Mouse (Mus musculus) ZHBTc4 (cell line): Measurements from ENCODE around the gene Xpnpep1.

Source experiments
- DNase-seq: peaks from one replicate; pipeline ENCODE4 v3.0.0-alpha.2; 2011; ENCODE audit warnings: low read depth, low spot score

The Xpnpep1 gene

DNA sequence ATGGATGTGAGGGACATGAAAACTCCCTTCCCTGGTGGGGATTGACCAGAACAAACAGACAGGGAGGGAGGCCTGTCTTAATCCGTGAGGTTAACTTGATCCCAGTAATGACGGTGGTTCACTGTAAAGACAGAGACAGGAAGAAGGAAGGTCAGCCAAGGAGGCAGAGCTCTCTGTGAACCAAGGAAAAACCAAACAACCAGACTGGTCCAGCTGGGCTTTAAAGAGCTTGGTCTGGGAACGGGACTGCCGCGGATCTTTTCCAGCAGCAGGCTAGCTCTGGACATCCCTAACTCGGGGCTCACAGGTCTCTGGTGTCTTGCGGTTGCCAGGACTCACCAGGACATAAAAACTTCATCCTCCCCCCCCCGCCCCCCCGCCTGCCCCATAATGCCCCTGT, 26.5 kb upstream of the Xpnpep1 start:
- DNase-seq, result no peak

DNA sequence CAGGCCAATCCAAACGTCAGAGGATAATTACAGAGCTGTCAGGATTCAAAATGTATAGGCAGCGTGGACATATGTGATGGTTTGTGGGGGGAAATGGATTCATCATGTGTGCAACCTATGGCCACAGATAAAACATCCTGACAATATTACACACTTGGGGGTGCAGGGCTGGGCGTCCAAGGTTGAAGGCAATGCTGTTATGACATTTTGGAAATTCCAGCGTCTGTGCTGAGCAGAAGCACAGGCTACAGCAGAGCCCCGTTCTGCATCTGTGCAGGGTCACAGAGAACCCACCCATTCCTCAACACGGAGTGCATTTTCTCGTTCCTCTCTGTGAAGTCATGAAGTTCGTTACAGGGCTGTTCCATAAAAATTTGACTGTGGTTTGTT, 25.0 kb upstream of the Xpnpep1 start:
- no peak for DNase-seq

DNA sequence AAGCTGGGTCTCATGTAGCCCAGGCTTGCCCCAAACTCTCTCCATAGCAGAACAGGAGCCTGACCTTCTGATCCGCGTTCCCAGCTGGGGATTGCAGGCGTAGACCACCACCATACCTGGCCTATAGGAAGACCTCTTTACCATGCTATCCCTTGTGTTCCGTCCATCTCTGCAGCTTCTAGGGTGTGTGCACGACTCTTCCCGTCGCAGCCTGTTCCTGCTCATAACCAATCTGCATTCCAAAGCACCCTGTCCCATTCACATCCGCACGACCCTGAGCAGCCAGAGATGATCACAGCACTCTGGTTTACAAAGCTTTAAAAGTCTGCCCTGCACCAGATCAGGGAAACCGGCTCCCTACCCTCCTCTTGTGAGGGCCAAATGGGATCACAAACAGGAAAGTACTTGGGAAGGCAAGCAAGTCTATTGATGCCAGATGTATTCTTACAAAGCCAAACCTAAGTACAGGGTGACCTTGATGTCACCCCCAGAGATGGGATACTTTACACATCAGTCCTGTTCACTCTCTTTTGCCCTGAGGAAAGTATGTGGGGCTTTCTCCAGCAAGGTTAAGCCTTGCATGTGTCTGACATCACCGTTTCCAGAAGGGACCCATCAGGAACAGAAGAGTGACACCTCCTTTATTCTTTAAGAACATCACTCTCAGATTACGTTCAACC, 24.4 kb upstream of the Xpnpep1 start:
- peak; percentile 91 for DNase-seq

DNA sequence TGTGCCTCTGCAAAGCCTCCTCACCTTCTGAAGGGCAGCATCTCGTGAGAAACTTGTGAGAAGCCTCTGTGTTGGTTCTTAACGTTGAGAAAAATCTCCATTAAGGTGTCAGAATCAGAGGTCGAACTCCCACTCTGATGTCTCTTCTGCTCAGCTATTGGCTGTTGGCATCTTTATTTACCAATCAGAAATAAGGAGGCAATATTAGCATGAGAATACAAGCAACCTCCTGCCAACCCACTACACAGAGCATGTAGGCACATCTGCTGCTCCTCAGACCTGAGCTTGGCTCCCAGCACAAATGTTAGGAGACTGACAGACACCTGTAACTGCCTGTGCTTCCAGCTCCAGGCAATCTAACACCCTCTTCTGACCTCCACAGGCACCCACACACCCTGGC, 22.0 kb upstream of the Xpnpep1 start:
- peak; percentile 81 for DNase-seq

DNA sequence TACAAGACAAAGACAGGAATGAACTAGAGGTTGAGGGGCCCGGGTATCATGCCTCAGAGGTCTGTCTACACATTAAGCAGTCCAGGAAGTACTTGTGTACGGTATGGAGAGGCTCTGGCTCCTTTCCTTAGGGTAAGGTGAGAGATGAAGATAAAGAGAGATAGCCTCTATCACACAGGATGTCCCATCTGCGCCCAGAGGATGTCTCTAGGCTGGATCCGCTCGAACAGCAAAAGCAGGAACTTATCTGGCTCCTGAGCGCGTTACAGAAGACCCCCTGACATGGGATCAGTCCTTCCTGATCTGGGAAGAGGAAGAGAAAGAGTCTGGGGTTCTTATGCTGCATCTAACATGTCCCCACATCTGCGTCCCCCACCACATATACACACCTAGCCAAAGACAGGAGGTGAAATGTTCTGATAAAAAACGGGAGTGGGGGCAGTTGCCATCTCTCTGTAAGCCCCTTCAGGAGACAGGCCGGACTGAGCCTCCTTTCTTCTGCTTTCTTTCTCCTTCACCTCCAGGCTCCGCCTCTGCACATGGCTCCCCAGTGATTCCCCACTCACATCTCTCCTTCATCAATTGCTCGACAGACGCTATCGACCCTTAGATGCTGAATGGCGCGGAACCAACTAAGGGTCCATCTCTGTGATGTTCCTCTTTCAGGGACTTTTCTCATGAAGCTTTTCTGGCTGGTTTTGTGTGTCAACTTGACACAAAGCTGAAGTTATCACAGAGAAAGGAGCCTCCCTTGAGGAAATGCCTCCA, 19.5 kb upstream of the Xpnpep1 start:
- DNase-seq, result no peak

DNA sequence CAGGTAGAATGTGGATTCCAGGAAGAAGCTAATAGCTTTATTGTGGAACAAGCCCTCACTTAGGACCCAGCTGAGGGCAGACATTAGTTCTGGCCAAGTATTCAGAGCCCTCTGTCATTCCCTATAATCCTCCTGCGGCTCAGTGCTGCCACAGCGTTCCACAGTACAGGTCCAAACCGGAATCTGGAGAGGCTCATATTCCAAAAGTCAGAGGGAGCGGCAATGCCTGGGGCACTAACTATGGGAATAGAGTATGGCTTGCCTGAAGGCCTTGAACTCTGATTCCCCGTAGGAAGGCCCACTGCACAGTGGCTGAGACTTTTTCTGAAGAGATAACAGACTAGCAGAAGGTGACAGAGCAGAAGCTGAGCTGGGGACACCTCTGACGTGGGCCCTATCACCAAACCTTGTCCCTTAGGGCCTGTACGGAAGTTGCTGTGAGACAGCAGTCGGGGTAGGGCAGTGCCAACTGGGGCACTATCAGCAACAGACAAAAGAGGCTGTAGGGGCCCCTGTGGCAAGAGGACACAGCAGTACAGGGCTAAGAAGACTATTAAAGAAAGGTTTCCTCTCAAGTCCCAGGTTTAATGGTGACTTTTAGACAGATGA, 18.8 kb upstream of the Xpnpep1 start:
- DNase-seq, result peak; percentile 95

DNA sequence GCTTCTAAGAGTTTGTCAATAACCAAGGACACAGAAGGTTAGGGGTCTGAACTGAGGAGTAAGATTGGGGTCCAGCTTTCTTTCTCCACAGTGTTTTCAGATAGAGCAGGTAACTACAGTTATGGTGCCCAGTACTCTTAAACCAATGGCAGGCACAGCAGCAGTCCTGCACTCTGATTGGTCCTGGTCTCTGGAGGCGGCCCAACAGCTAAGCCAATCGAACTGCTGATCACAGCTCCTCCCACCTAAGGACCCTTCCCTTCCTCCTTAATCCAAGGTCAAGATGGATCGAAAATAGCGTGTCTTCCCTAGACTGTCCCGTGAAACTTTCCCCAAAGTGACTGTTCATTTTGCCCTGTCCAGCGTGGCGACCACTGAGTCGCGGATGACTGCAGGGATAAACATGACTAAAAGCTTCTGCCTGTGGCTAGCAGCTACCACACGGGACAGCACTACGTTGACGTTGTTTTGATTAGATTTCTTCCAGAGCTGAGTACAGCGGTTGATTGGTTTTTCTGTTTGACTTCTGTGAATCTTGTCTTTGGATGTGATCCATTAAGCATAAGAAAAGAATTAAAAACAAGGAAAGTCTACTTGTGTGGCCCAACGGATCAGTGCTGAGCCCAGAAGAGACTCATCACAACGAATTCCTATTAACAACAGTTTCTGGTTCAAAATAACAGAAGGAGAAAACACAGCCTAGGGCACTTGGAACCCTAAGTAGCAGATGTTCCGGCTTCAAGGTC, 18.1 kb upstream of the Xpnpep1 start:
- DNase-seq, result peak; percentile 94

DNA sequence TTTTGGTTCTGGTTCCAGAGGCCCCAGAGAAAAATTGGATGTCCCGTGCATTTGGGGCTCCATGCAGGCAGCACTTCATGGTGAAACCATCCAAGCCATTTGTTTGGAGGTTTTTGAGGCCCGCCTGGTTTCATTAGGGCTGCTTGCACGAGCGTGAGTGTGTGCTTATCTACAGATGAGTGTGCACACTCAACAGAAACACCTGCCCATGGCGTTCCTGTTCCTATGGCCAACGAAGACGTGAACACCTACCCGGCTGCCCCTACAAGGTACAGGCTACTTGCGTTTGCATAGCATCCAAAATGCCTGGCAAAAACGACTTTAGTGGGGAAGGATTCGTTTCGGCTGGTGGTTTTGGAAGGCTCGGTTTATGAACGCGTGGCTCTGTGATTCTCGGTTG, 13.3 kb upstream of the Xpnpep1 start:
- no peak for DNase-seq

DNA sequence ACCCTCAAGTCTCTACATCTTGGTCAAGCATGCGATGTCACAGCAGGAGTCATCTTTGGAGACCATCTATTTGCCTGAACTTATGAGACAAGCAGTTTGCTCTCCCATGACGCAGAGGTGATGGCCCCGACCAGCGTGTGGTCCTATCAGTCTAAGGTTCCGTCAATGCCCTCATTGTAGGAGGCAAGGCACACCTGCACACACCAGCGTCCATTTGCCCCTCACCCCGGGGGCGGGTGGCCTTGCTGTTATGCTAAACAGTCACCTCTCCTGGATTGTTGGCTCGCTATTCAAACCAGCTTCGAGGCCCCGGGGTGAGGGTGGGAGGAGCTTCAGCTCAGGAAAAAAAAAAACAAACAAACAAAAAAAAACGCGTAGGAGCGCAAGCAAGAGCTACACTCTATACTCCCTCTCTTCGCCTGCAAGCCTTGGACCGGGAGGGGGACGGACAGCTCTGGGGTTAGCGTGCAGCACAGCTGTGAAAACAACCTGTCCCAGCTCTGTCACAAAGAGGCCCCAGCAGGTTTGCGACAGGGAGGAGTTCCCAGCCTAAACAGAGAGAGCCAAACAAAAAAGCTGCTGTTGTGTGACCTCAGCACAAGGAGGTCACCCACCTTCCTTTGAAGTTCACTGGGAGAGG, 12.1 kb upstream of the Xpnpep1 start:
- DNase-seq, result peak; percentile 93

DNA sequence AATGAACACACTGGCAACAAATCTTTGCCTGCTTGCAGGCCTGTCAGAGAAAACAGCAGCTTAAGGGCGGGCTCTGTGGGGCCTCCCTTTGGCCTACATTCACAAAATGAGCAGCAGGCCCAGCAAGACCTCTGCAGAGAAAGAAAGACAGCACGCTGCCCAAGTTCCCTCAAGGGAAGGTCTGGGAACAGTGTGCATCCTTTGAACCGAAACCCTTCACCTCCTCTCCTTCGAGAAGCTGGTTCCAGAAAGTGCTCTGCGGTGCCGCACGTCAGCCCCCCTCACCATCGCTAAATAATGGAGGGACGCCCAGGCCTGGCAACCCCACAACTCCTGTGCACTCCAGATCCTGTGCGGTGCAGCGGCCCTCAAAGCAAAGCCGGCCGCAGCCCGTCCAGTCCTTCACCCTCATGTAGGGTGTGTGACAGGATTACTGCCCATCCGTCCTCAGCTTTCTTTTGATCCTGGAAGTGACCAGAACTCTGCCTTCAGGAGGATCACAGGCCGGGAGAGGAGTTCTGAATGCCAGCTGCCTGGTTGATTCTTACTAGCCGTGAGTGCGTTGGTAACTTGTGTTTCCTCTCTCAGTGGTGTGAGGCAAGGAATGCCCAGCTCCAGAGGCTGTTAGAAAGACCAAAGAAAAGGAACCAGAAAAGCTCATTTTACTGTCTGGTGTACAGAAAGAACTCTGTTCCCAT, 11.4 kb upstream of the Xpnpep1 start:
- DNase-seq, result no peak

DNA sequence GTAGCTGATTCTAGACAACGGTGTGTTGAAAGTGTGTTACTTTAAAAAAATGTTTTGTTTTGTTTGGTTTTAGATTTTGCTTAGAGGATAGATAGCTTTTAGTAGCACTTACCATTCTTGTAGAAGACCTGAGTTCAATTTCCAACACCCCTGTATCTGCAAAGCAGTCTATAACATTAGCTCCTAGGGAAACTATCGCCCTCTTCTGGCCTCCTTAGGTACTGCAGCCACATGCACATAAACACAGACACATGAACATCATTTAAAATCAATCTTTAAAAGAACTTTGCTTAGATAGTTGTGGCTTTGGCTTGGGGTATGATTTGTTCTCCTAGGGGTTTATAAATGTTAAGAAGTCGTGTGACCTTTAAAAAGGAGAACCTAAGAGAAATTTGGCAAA, 10.1 kb upstream of the Xpnpep1 start:
- peak; percentile 80 for DNase-seq

DNA sequence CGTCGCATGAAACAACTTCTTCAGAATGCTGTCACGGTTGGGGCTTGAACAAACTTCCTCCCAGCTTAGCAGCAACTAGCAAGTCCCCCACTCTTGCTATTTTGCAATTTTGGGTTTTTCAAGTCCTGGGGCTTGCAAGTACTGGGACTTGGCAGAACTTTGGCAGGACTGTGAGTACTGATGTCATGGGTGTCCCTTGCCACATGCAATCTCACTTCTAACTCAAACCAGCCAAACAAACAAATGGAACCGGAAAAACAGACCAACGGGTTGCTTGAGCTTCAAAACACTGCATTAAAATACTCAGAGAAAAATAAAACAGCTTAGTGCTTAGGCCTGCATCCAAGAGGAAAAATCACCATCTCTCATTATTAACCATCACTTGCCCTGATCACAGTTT, 7.2 kb upstream of the Xpnpep1 start:
- DNase-seq, result no peak

DNA sequence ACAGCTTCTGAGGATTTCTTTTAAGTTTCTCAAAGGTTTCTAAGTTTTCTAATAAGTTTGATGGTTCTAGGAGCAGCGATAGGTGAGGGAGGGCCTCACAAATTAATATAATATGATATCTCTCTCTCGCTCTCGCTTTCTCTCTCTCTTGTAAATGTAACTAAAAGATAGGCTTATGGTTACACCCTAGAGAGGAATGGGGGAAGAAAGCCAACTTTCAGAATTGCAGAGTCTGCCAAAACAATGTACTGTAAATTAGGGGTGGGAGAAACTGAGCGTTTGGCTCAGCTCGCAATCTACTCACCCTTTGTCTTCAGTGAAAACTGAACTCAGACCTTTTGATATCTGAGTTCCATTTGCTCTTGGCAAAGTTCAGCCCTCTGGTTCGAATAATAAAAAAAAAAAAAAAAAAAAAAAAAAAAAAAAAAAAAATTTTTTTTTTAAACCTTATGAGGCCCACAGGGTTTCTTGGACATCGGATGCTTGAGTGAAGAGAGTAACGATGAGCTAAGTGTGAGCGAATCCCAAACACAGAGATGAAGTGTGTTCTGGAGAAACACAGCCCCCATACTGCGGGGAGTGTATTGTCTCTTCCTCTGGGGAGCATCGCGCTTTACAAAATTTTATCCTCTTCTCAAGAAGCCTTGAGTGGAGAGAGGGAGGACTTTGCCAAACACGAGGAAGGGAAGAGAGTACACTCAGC, 3.6 kb upstream of the Xpnpep1 start:
- DNase-seq, result no peak

DNA sequence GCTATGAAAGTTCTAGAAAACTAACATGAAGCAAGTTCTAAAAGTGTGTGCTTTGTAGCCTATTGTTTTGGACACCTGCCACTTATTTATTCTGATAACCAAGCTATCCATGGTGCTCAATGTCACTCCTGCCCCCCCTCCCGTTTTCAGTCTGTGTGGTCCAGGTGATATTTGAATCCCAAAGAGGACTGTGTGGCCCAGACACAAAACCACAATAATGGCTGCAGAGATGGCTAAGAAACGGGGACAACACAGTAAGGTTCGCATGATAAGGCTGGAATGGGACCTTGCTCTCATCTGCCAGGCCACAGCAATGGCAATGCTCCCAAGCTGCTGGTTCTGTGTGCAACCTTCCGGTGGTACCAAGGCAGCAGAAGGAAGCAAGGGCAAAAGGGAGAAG, 1.6 kb upstream of the Xpnpep1 start:
- DNase-seq, result no peak

DNA sequence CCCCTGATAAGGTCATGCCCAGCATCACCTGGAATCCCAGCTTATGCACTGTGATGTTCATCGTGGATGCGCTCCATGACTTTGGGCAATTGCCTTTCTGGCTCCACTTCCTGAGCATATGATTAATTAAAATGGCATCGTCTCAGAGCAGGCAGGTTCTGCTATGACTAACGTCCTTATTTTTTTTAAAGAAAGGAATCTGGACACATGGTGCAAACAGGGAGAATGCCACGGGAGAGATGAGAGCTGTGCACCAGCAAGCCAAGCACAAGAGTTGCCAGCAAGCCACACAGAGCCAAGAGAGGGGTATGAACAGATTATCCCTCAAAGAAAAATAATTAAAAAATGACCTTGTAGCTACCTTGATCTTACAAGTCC, 1.1 kb upstream of the Xpnpep1 start:
- DNase-seq, result no peak

DNA sequence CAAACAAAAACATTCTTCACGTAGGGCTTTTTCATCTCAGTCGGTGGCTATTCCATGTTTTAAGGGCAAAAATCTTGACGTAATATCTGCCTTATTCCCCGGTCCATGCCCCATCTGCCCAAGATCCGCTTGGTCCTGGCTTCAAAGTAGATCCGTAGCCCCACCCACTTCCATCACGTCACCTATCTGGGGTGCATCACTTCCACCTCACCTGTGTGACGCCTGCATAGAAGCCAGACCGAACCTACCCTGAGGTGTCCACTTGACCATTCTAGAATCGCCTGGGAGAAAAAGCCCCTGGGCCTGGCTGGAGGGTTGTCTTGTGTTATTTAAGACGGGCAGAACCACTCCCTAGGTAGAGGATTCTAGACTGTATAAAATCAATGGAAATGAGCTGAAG, 924 bp downstream of the Xpnpep1 start:
- no peak for DNase-seq

DNA sequence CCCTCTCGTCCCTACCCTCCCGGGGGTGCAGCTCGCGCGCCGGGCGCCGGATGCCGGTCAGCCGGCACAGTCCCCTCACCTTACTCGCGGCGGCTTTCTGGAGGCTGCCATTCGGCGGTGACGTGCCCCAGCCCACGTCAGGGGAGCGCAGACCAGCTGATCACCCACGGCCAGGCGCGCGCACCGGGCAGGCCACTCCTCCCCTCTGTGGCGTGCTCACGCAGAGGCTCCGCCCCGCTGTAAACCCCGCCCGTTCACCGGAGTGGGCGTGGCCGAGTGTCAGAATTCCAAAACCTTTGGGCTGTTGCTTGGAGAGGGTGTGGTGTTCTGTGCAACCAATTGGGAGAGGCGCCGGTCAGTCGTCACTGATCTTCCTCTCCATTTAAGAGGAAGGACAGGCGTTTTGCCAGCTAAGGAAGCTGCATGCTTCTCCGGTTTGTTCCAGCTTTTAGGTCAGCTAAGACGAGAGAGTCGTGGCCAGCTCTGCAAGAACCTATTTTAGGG, 1.5 kb downstream of the Xpnpep1 start:
- DNase-seq, result peak; percentile 99

DNA sequence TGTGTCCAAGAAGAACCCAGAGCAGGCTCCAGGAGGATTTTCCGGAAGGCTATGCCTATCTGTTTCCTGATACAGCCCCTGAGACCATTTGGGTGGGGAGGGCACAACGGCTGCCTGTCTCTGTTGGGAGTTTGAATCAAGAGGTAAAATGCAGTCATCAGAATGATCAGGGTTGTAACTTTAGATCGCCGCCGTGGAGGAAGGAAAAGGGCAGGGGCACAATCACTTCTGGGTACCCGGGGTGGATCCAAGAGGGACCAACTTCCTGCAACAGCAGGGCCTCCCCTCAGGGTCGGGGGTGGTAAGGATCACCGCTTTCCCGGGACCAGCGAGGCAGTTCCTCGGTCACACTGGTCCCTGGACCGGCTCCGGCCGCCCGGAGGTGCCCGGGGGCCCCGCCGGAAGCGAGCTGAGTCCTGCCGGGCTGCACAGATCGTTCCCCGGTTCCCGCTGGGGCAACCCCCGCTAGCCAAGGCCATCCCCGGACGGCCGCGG, 2.0 kb downstream of the Xpnpep1 start:
- DNase-seq, result no peak

DNA sequence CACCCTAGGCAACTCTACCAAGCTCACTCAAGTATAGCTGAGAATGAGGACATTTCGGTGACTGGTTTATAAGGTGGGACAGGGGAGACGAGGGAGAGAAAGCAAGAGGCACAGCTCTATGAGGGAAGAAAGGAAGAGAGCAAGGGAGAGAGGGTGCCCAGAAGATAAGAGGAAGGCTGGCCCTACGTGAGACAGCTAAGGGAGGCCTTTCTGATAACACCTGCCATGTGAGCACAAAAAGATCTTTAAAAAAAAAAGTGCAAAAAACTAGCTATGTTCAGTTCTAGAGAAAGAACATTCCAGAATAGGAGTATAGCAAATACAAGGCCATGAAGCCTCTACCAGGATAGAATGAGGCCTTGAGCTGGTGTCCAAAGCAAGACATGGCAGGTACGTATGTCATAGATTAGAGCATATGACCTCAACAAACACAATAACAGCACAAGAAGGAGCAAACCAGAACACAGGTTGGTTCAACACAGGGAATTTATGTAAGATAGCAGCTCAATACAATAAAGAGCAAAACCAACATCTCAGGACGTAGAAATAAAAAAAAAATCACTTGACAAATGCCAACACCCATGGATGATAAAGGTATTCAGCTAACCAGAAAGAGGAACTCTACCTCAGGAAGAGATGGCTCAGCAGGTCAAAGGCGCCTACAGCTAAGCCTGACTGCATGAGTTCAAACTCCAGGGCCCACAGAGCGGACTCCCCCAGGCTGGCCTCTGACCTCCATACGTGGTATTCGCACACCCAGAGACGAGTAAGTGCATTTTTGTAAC, 6.7 kb downstream of the Xpnpep1 start:
- no peak for DNase-seq
